Mouse (Mus musculus) liver, postnatal 0 days (tissue): ENCODE data around the gene Farsa. TPM values are rescaled to one million over a fixed set of nuclear protein-coding genes. Genes with fewer than 3 reads are reported as not detected.

ENCODE experiments used
- ATAC-seq: fragments of 200-750 bp; cut with Nextera tagmentation; 2 replicates; pipeline ENCODE4 v1.8.0; 2017; ENCODE audit warnings: mild to moderate bottlenecking, moderate library complexity
- DNase-seq: peaks from one replicate; pipeline ENCODE4 v3.0.0-alpha.2; 2016
- H3K27ac ChIP-seq: fragments of 300-500 bp; sonication (generic); 2 replicates; pipeline ENCODE4 v1.5.1; 2014; ENCODE audit warnings: antibody characterized with exemption, moderate library complexity, mild to moderate bottlenecking, low read depth
- H3K27me3 ChIP-seq: fragments of 300-500 bp; sonication (generic); 2 replicates; pipeline ENCODE4 v1.6.1; 2014; ENCODE audit warnings: low read length, control low read depth, mixed read lengths; ENCODE audit not compliant: insufficient read depth
- H3K36me3 ChIP-seq: fragments of 300-500 bp; sonication (generic); replicated peaks from 2 replicates; pipeline ENCODE4 v1.6.1; 2014; ENCODE audit warnings: mild to moderate bottlenecking, control low read depth, low read length, moderate library complexity, mixed read lengths; ENCODE audit not compliant: insufficient read depth
- H3K4me1 ChIP-seq: fragments of 300-500 bp; sonication (generic); 2 replicates; pipeline ENCODE4 v1.6.1; 2014; ENCODE audit warnings: antibody characterized with exemption, mild to moderate bottlenecking, control low read depth; ENCODE audit not compliant: insufficient read depth
- H3K4me2 ChIP-seq: fragments of 300-500 bp; sonication (generic); 2 replicates; pipeline ENCODE4 v1.6.1; 2014; ENCODE audit warnings: low read depth, mild to moderate bottlenecking, low read length, moderate library complexity, mixed read lengths
- H3K4me3 ChIP-seq: fragments of 300-500 bp; sonication (generic); 2 replicates; pipeline ENCODE4 v1.5.1; 2014; ENCODE audit warnings: low read depth, low read length
- H3K9ac ChIP-seq: fragments of 300-500 bp; sonication (generic); replicated peaks from 2 replicates; pipeline ENCODE4 v1.6.1; 2014; ENCODE audit warnings: mild to moderate bottlenecking, moderate library complexity
- H3K9me3 ChIP-seq: fragments of 300-500 bp; sonication (generic); 2 replicates; pipeline ENCODE4 v1.6.1; 2016; ENCODE audit warnings: mild to moderate bottlenecking, control low read depth, low read length, mixed read lengths
- CTCF ChIP-seq: sonication (generic); IDR thresholded peaks from 2 replicates; pipeline ENCODE4 v1.5.1; 2016; ENCODE audit warnings: antibody characterized with exemption, low read depth
- EP300 ChIP-seq: IDR thresholded peaks from 2 replicates; pipeline ENCODE4 v1.6.1; 2016; ENCODE audit warnings: antibody characterized with exemption, low read depth, mild to moderate bottlenecking
- WGBS: fragments of 180-500 bp; shearing (Covaris S2); extraction: QIAGEN DNeasy Blood & Tissue Kit; methylation state at CpG from one replicate; pipeline ENCODE4 v1.1.7; 2014; ENCODE audit not compliant: insufficient replicate concordance; 5-methylcytosine and 5-hydroxymethylcytosine counted together
- polyA plus RNA-seq: library from polyadenylated mRNA; unstranded; fragments of >200 nt; fragmentation: Nextera tagmentation; extraction: Ambion mirVana; gene quantifications from 2 replicates; pipeline ENCODE4 v1.2.1, GENCODE M21; 2015

The Farsa gene
- polyA plus RNA-seq, 1 experiment from 2014 or later: 33.6 TPM

GRCm38 (mm10) chr8:84834002-84834865 is 22.6 kb upstream of the Farsa start:
- ATAC-seq (no peak), DNase-seq (no peak)
- no peak for TF ChIP-seq CTCF
- TF ChIP-seq EP300: 0 out of 2 replicates have a peak, but pooled peaks have one; percentile 10
- Histone ChIP-seq H3K9ac (0 out of 2 replicates have a peak overlapping the region, but pooled peaks have one; percentile 1), H3K4me1 (peaks cover 25% of the 10 kb centered on the region), H3K9me3 (no peaks in the 10 kb centered on the region), H3K4me2 (peak overlapping the region; percentile 10), H3K27me3 (no peaks in the 10 kb centered on the region), H3K27ac (0 out of 2 replicates have a peak overlapping the region, but pooled peaks have one; percentile 26), H3K36me3 (peaks cover 55% of the 10 kb centered on the region), H3K4me3 (no peak overlapping the region)
- WGBS: 86% methylated on average over 19 of the region's 19 CpGs

DNA sequence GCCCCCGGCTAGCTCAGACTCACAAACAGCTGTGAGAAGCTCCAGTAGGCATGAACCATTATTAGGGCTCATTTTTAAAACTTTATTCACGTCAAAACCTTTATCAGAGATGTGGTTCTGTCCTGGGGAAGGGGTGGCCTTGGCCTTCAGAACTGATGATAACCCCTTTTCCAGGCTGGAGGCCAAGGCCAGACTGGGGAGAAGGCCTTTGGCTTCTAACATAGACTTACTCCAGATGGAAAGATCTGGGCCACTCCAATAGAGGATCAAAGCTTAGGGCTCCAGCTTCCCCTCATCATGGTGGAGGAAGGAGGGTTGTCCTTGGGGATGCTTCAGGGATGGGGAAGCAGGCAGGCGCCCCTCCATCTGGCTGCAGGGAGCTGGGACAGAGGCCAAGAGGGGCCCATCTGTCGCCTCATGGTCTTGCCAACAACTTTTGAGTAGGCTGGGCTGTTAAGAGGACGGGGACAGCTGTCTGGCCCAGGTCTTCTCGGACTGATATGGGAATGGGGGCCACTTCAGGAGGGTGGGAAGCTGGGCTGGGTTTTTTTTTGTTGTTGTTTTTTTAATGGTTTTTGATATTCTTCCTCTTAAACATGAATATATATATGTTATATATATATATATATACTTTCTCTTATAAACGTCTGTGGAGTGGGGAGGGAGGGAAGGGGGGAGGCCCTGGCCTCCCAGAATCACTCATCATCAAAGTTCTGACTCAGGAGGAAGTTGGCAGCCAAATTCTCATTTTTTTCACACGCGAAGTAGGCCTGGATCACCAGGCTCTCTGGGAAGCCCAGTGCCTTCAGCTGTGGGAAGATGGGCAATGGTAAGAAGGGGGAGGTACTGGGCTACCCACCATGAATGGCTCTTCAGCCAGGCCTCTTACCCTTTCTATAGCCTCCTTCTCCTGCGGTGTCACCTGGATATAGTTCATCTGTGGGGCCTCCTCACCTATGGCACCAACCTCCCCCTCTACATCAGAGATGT is 21.6 kb upstream of the Farsa start:
- 0 out of 2 replicates have a peak overlapping the region, but pooled peaks have one; percentile 12 for H3K4me3 ChIP-seq
- no peaks in the 10 kb centered on the region for H3K27me3 ChIP-seq
- no peak for ATAC-seq
- peaks cover 29% of the 10 kb centered on the region for H3K4me1 ChIP-seq
- H3K9me3 ChIP-seq: no peaks in the 10 kb centered on the region
- 0 out of 2 replicates have a peak overlapping the region, but pooled peaks have one; percentile 1 for H3K9ac ChIP-seq
- H3K36me3 ChIP-seq: peaks cover 55% of the 10 kb centered on the region
- H3K27ac ChIP-seq: 0 out of 2 replicates have a peak overlapping the region, but pooled peaks have one; percentile 26
- H3K4me2 ChIP-seq: peak overlapping the region; percentile 67
- DNase-seq: no peak
- 70% methylated on average over 10 of the region's 10 CpGs for WGBS
- TF ChIP-seq CTCF (no peak), EP300 (no peak)

DNA sequence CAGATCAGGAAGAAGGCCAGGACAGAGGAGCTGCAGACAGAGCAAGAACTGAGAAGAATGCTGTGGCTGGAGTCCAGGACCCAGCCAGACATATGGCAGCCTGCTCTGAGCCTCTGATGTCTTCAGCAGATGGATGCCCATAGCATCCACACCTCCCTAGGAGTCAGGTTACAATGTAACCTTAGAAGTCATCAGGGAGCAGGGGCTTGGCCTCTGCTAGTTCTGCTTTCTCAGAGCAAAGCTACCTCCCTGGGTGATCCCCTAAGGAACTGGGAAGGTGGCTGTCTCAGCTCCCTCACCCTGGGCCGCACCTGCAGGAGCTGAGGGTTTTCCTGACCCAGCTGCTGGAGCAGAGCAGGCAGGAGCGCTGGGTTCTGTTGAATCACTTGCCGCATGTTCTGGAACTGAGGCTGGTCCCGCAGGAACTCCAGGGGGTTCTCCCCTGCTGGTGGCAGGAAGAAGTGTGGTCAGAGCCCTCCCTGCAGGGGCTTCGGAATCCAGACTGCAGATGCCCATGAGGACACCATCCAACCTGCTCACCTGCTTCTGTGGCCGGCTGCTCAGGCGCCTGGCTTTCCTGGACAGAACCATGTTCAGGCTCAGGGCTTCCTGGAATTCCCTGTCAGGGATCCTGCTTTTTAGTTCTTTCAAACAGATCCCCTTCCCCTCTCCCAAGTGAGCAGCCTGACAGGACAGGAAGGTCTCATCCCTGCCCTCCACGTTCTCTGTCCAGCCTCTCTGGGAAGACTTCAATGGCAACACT is 19.5 kb upstream of the Farsa start:
- TF ChIP-seq CTCF (0 out of 2 replicates have a peak, but pooled peaks have one; percentile 1), EP300 (no peak)
- 81% methylated on average over 8 of the region's 8 CpGs for WGBS
- H3K4me1 ChIP-seq: peaks cover 30% of the 10 kb centered on the region
- peak overlapping the region; percentile 67 for H3K4me2 ChIP-seq
- no peaks in the 10 kb centered on the region for H3K27me3 ChIP-seq
- ATAC-seq: no peak
- peak overlapping the region; percentile 88 for H3K27ac ChIP-seq
- H3K9ac ChIP-seq: peak overlapping the region; percentile 76
- H3K9me3 ChIP-seq: no peaks in the 10 kb centered on the region
- peaks cover 68% of the 10 kb centered on the region for H3K36me3 ChIP-seq
- peak overlapping the region; percentile 53 for H3K4me3 ChIP-seq
- no peak for DNase-seq

- Histone ChIP-seq H3K4me3 (peak overlapping the region; percentile 53), H3K4me1 (peaks cover 26% of the 10 kb centered on the region), H3K9ac (peak overlapping the region; percentile 76), H3K9me3 (no peaks in the 10 kb centered on the region), H3K36me3 (peaks cover 74% of the 10 kb centered on the region), H3K27ac (peak overlapping the region; percentile 88), H3K27me3 (no peaks in the 10 kb centered on the region), H3K4me2 (peak overlapping the region; percentile 67)
- TF ChIP-seq CTCF: no peak
- no peak for TF ChIP-seq EP300
- 79% methylated on average over 15 of the region's 15 CpGs for WGBS
- no peak for DNase-seq
- ATAC-seq: peak; percentile 10
These were observed 18.8 kb upstream of the Farsa start for GRCm38 (mm10) chr8:84837912-84838470.

- H3K36me3 ChIP-seq: peaks cover 75% of the 10 kb centered on the region
- WGBS: 53% methylated on average over 5 of the region's 5 CpGs
- H3K4me1 ChIP-seq: peaks cover 21% of the 10 kb centered on the region
- no peaks in the 10 kb centered on the region for H3K27me3 ChIP-seq
- peak overlapping the region; percentile 92 for H3K27ac ChIP-seq
- no peak for TF ChIP-seq CTCF
- TF ChIP-seq EP300: peak; percentile 98
- H3K4me2 ChIP-seq: peak overlapping the region; percentile 81
- ATAC-seq (peak; percentile 78), DNase-seq (peak; percentile 81)
- H3K4me3 ChIP-seq: peak overlapping the region; percentile 53
- H3K9ac ChIP-seq: peak overlapping the region; percentile 76
- no peaks in the 10 kb centered on the region for H3K9me3 ChIP-seq
These were observed 18.3 kb upstream of the Farsa start for GRCm38 (mm10) chr8:84838513-84838912.
